Mouse (Mus musculus) heart, postnatal 36 days (tissue): ENCODE results near the gene Tnip1. TPM values are rescaled to one million over a fixed set of nuclear protein-coding genes. Genes with fewer than 3 reads are reported as not detected.

Source experiments
- DNase-seq, 2 experiments: peaks; one replicate each; pipeline ENCODE4 v3.0.0; 2021 to 2022
- intact Hi-C: fragments of 180-260 bp; cut with DNase I; formaldehyde crosslinking; loops from one replicate; pipeline ENCODE4 v1.15.1; 2025
- total RNA-seq, 2 experiments: library from RNA; stranded (reverse); gene quantifications; 2 replicates each; pipeline ENCODE4 v1.2.3; 2021

The Tnip1 gene
- total RNA-seq, 2 experiments from 2014 or later: 29.2 to 29.4 TPM

GRCm38 (mm10) chr11:54862621-54863520 is 99.8 kb downstream of the Tnip1 start:
- peak; percentile 61 to 65 for DNase-seq

DNA sequence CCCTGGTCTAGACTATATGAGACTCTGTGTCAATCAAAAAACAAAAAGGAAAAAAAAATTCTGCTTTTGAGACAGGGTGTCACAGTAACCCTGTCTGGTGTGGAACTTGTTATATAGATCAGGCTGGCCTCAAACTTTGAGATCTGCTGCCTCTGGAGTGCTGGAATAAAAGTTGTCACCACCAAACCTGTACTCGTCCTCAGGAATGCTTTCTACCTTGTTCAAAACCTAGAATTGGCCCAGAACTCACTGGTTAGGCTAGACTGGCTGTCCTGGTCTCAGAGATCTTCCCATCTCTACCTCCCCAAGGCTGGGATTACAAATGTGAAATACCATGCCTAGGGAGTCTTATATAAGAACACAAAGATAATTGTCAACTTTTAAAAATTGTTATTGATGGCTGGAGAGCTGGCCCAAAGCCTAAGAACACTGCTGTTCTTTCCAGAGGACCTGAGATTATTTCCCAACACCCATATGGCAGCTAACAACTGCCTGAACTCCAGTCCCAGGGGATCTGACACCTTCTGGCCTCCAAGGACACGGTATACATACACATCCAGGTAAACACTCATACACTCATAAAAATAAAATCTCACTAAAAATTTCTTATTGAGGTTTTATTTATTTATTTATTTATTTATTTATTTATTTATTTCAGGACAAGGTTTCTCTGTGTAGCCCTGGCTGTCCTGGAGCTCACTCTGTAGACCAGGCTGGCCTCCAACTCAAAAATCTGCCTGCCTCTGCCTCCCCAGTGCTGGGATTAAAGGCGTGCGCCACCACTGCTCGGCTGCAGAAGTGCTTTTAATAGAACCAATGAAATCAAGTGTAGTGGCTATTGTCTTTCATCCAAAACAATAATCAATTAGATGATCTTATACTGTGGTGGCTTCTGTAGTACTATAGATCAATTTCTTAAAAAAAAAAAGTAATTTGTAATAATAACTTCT is 101.0 kb downstream of the Tnip1 start:
- no peak for DNase-seq
- intact Hi-C loops: loop anchor here (2.0 to 10.0 kb wide), 3 partner anchors 75 to 337 kb away; partner anchors contain the start of genes Cdc42se2 and Rapgef6

More at GRCm38 (mm10) chr11:54862621-54863520, 99.8 kb downstream of the Tnip1 start:
- intact Hi-C loops: loop anchor here (1.0 to 10.0 kb wide), 3 partner anchors 160 to 338 kb away; partner anchors contain the start of gene Rapgef6

Other genes starting within 250 kb of the Tnip1 start
- gene Cdc42se2, start 175.2 kb downstream of the Tnip1 start, total RNA-seq: 10 to 100 TPM; 24.8 to 26.8 TPM
- 10 to 100 TPM; 37.9 to 39.0 TPM for gene Lyrm7, start 102.0 kb downstream of the Tnip1 start, total RNA-seq
- 100 to 1,000 TPM; 292 to 340 TPM for gene Hint1, start 96.5 kb downstream of the Tnip1 start, total RNA-seq
- 100 to 1,000 TPM; 189 to 218 TPM for gene Gpx3, start 60.5 kb downstream of the Tnip1 start, total RNA-seq
- 100 to 1,000 TPM; 234 to 241 TPM for gene Anxa6, start 70.5 kb upstream of the Tnip1 start, total RNA-seq
- 1 to 10 TPM; 7.6 to 8.0 TPM for gene Ccdc69, start 115.2 kb upstream of the Tnip1 start, total RNA-seq
- 10 to 100 TPM; 10.8 to 11.8 TPM for gene Gm2a, start 135.2 kb upstream of the Tnip1 start, total RNA-seq
- gene Slc36a3, start 188.8 kb upstream of the Tnip1 start, total RNA-seq: not detected
- gene Slc36a2, start 222.2 kb upstream of the Tnip1 start, total RNA-seq: 10 to 100 TPM; 14.3 to 14.8 TPM
- gene Slc36a1, start 241.4 kb upstream of the Tnip1 start, total RNA-seq: 10 to 100 TPM in 1 of 2 experiments, 1 to 10 TPM in 1; 9.4 to 10.5 TPM